Mouse (Mus musculus): Measurements from ENCODE around the gene Fam131a. TPM values are rescaled to one million over a fixed set of nuclear protein-coding genes. Genes with fewer than 3 reads are reported as not detected.

Gene Fam131a
- polyA plus RNA-seq, 1 experiment from 2014 or later, result 7.8 TPM

DNA sequence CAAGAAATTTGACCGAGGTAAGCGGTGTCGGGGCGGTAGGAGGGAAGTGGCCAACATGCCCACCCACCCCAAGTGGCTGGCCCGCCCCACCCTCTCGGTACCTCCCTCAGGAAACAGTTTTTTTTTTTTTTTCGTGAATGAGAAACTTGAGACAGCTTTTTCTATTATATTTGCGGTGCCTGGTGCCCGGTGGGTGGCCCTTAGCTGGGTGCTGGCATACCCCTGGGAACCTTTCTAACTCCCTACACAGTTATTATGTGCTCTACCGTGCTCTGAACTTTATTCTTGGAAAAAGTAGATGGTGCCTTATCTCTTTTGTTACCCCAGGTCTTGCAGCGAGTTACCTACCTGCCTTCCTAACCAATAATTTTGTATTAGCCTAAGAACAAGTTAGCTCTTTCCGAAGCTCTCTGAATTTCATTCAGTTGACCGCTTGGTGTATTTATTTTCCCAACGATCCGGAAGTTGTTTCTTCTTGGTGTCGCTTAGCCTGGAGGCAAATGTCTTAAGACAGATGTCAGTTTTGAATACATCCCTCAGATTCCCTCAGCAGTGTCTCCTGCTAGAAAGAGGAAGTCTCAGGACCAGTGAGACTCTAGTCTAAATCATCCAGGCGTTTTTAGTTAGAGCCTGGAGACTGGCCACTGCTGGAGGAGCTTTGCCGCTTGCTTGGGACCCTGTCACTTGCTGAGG is 25.1 kb downstream of the Fam131a start:
- peak; percentile 46 for ATAC-seq (ENCODE audit: low read depth)
- Histone ChIP-seq H3K27me3 (ENCODE audit: control insufficient read depth, insufficient read depth, low read depth, low read length) (no peaks in the 10 kb centered on the region), H3K4me1 (replicated peaks; ENCODE audit: control insufficient read depth, insufficient read depth, low read length) (peaks cover 20% of the 10 kb centered on the region), H3K4me3 (ENCODE audit: low read length) (peak overlapping the region; percentile 70), H3K36me3 (ENCODE audit: control insufficient read depth, insufficient read depth, low read length) (peaks cover 7% of the 10 kb centered on the region), H3K4me2 (ENCODE audit: low read depth, low read length) (peak overlapping the region; percentile 96), H3K9me3 (ENCODE audit: control insufficient read depth, low read length) (no peaks in the 10 kb centered on the region), H3K27ac (ENCODE audit: low read length) (peak overlapping the region; percentile 92), H3K9ac (ENCODE audit: low read length) (peak overlapping the region; percentile 78)
- 2% methylated on average over 18 of the region's 18 CpGs for WGBS

DNA sequence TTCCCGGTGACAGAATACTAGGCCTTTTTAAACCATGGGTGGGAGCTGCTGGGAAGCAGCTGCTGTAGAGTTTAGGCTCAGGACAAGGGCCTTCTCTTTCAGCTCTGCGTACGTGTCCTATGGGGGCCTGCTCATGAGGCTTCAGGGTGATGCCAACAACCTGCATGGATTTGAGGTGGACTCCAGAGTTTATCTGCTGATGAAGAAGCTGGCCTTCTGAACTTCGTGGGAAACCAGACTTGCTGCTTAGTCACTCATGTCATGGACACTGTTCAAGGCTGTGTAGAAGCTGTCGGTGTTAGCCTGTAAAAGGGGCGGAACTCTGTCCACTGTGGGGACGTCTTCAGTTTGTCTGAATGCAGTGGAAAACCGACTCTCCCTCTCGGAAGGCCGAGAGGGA is 28.8 kb downstream of the Fam131a start:
- no peak overlapping the region for H3K27ac ChIP-seq (ENCODE audit: low read length)

DNA sequence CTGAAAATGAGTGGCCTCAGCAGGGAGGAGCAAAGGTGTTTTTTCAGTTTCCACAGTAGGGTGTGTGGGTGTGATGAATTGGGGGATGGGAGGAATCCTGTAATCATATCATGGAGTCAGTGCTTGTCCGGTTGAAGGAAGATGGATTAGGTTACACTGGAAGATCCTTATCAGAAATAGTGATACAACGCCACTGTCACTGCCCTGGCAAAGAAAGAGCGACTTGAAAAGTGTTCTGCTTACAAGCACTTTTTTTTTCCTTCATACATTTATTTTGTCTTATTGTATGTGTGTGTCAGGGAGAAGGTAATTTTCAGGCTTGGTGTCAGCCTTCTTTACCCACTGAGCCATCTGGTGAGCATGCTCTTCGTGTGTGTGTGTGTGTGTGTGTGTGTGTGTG is 29.7 kb downstream of the Fam131a start:
- 51% methylated on average over 4 of the region's 4 CpGs for WGBS
- Histone ChIP-seq H3K27me3 (ENCODE audit: control insufficient read depth, insufficient read depth, low read depth, low read length) (no peaks in the 10 kb centered on the region), H3K9ac (ENCODE audit: low read length) (no peak overlapping the region), H3K27ac (ENCODE audit: low read length) (no peak overlapping the region), H3K4me1 (replicated peaks; ENCODE audit: control insufficient read depth, insufficient read depth, low read length) (peaks cover 6% of the 10 kb centered on the region; the same call in 1 of the 2 replicates), H3K36me3 (ENCODE audit: control insufficient read depth, insufficient read depth, low read length) (peaks cover 7% of the 10 kb centered on the region), H3K4me3 (ENCODE audit: low read length) (no peak overlapping the region), H3K9me3 (ENCODE audit: control insufficient read depth, low read length) (no peaks in the 10 kb centered on the region), H3K4me2 (ENCODE audit: low read depth, low read length) (no peak overlapping the region)
- no peak for ATAC-seq (ENCODE audit: low read depth)

More for the DNA sequence above, 28.8 kb downstream of the Fam131a start:
- 70% methylated on average over 10 of the region's 10 CpGs for WGBS
- no peaks in the 10 kb centered on the region for H3K27me3 ChIP-seq (ENCODE audit: control insufficient read depth, insufficient read depth, low read depth, low read length)
- no peak for ATAC-seq (ENCODE audit: low read depth)
- no peak overlapping the region for H3K4me2 ChIP-seq (ENCODE audit: low read depth, low read length)
- no peak overlapping the region for H3K4me3 ChIP-seq (ENCODE audit: low read length)
- peaks cover 7% of the 10 kb centered on the region for H3K36me3 ChIP-seq (ENCODE audit: control insufficient read depth, insufficient read depth, low read length)
- no peak overlapping the region for H3K9ac ChIP-seq (ENCODE audit: low read length)
- H3K4me1 ChIP-seq (replicated peaks; ENCODE audit: control insufficient read depth, insufficient read depth, low read length), result peaks cover 9% of the 10 kb centered on the region
- no peaks in the 10 kb centered on the region for H3K9me3 ChIP-seq (ENCODE audit: control insufficient read depth, low read length)

DNA sequence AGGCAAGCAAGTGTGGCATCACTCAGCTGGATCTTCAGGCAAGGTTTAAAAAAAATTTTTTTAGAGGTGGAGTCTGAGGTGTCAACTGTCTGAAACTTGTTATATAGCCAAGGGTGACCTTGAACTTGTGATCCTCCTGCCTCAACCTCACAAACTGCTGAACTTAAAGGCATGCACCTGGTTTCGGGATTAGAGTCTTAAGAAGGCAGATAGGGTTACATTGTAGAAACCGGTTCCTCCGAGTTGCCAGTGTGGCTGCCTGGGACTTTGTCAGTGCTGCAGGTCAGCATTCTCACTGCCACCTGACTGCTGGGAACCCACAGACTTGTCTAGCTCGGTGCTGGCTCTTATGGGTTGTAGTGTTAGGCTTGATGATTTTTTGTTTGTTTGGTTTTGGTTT is 30.2 kb downstream of the Fam131a start:
- WGBS, result 28% methylated on average over 4 of the region's 4 CpGs
- Histone ChIP-seq H3K4me3 (ENCODE audit: low read length) (no peak overlapping the region), H3K4me1 (replicated peaks; ENCODE audit: control insufficient read depth, insufficient read depth, low read length) (peaks cover 6% of the 10 kb centered on the region; the same call in 1 of the 2 replicates), H3K9me3 (ENCODE audit: control insufficient read depth, low read length) (no peaks in the 10 kb centered on the region), H3K36me3 (ENCODE audit: control insufficient read depth, insufficient read depth, low read length) (peaks cover 7% of the 10 kb centered on the region), H3K4me2 (ENCODE audit: low read depth, low read length) (no peak overlapping the region), H3K27me3 (ENCODE audit: control insufficient read depth, insufficient read depth, low read depth, low read length) (no peaks in the 10 kb centered on the region), H3K9ac (ENCODE audit: low read length) (no peak overlapping the region), H3K27ac (ENCODE audit: low read length) (no peak overlapping the region)
- ATAC-seq (ENCODE audit: low read depth), result no peak

DNA sequence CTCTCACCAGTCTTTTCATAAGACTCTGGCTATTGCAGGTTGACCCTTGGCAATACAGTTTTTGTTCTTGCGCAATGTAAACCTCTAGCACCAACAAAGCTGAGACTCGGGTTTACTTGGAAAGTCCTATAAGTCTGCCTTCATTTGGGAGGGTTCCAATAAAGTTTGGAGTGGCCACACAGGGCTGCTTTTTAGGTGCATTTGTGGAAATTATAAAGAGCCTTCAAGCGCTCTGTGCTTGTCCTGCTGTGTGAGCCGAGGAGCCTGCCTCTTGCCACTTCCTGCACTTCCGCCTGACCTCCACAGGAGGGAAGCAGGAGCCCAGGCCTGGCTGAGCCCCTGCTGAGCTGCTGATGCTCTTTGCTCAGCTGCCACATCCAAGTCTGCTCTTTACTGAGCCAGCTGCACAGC is 31.3 kb downstream of the Fam131a start:
- peak; percentile 87 for ATAC-seq (ENCODE audit: low read depth)
- no peak overlapping the region for H3K4me3 ChIP-seq (ENCODE audit: low read length)
- H3K9me3 ChIP-seq (ENCODE audit: control insufficient read depth, low read length), result no peaks in the 10 kb centered on the region
- 35% methylated on average over 5 of the region's 5 CpGs for WGBS
- H3K9ac ChIP-seq (ENCODE audit: low read length), result no peak overlapping the region
- no peak overlapping the region for H3K4me2 ChIP-seq (ENCODE audit: low read depth, low read length)
- no peaks in the 10 kb centered on the region for H3K27me3 ChIP-seq (ENCODE audit: control insufficient read depth, insufficient read depth, low read depth, low read length)
- H3K4me1 ChIP-seq (replicated peaks; ENCODE audit: control insufficient read depth, insufficient read depth, low read length), result no peaks in the 10 kb centered on the region
- no peak overlapping the region for H3K27ac ChIP-seq (ENCODE audit: low read length)
- H3K36me3 ChIP-seq (ENCODE audit: control insufficient read depth, insufficient read depth, low read length), result peaks cover 7% of the 10 kb centered on the region

- no peak overlapping the region for H3K4me3 ChIP-seq (ENCODE audit: low read length)
- H3K4me1 ChIP-seq (replicated peaks; ENCODE audit: control insufficient read depth, insufficient read depth, low read length), result no peaks in the 10 kb centered on the region
- peaks cover 5% of the 10 kb centered on the region; the same call in 1 of the 2 replicates for H3K36me3 ChIP-seq (ENCODE audit: control insufficient read depth, insufficient read depth, low read length)
- H3K27ac ChIP-seq (ENCODE audit: low read length), result no peak overlapping the region
- H3K9me3 ChIP-seq (ENCODE audit: control insufficient read depth, low read length), result no peaks in the 10 kb centered on the region
- 82% methylated on average over 7 of the region's 7 CpGs for WGBS
- ATAC-seq (ENCODE audit: low read depth), result no peak
- no peak overlapping the region for H3K9ac ChIP-seq (ENCODE audit: low read length)
- H3K4me2 ChIP-seq (ENCODE audit: low read depth, low read length), result no peak overlapping the region
- no peaks in the 10 kb centered on the region for H3K27me3 ChIP-seq (ENCODE audit: control insufficient read depth, insufficient read depth, low read depth, low read length)
Measured at GRCm38 (mm10) chr16:20725321-20725720, 32.3 kb downstream of the Fam131a start.

GRCm38 (mm10) chr16:20725750-20726149 is 32.7 kb downstream of the Fam131a start:
- no peaks in the 10 kb centered on the region for H3K27me3 ChIP-seq (ENCODE audit: control insufficient read depth, insufficient read depth, low read depth, low read length)
- H3K9ac ChIP-seq (ENCODE audit: low read length), result no peak overlapping the region
- WGBS, result 69% methylated on average over 4 of the region's 4 CpGs
- H3K4me1 ChIP-seq (replicated peaks; ENCODE audit: control insufficient read depth, insufficient read depth, low read length), result no peaks in the 10 kb centered on the region
- no peaks in the 10 kb centered on the region for H3K9me3 ChIP-seq (ENCODE audit: control insufficient read depth, low read length)
- H3K4me3 ChIP-seq (ENCODE audit: low read length), result no peak overlapping the region
- ATAC-seq (ENCODE audit: low read depth), result no peak
- peaks cover 5% of the 10 kb centered on the region; the same call in 1 of the 2 replicates for H3K36me3 ChIP-seq (ENCODE audit: control insufficient read depth, insufficient read depth, low read length)
- H3K4me2 ChIP-seq (ENCODE audit: low read depth, low read length), result no peak overlapping the region
- no peak overlapping the region for H3K27ac ChIP-seq (ENCODE audit: low read length)

DNA sequence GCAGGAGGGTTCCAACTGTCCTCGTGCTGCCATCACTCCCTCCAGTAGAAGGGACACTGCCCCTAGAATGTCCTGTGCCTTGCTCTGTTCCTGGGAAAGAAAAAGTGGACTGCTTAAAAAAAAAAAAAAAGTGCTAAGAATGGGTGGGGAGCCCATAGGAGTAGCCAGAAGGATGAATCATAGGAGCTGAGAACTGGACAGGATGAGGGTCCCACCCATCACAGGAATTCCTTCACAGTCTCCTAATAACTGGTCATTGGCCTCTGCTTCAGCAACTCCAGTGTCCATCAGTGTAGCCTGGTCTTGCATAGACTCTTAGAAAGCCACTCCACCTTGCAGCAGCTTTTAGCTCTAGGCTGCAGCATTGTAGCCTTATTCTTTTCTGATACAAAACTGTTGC is 33.3 kb downstream of the Fam131a start:
- WGBS, result 50% methylated on average over 1 of the region's 1 CpGs
- H3K4me1 ChIP-seq (replicated peaks; ENCODE audit: control insufficient read depth, insufficient read depth, low read length), result no peaks in the 10 kb centered on the region
- H3K36me3 ChIP-seq (ENCODE audit: control insufficient read depth, insufficient read depth, low read length), result peaks cover 5% of the 10 kb centered on the region; the same call in 1 of the 2 replicates
- no peaks in the 10 kb centered on the region for H3K27me3 ChIP-seq (ENCODE audit: control insufficient read depth, insufficient read depth, low read depth, low read length)
- H3K9me3 ChIP-seq (ENCODE audit: control insufficient read depth, low read length), result no peaks in the 10 kb centered on the region
- no peak overlapping the region for H3K4me3 ChIP-seq (ENCODE audit: low read length)
- no peak overlapping the region for H3K27ac ChIP-seq (ENCODE audit: low read length)
- no peak for ATAC-seq (ENCODE audit: low read depth)
- H3K4me2 ChIP-seq (ENCODE audit: low read depth, low read length), result no peak overlapping the region
- no peak overlapping the region for H3K9ac ChIP-seq (ENCODE audit: low read length)

- Histone ChIP-seq H3K27me3 (ENCODE audit: control insufficient read depth, insufficient read depth, low read depth, low read length) (peaks cover 18% of the 10 kb centered on the region), H3K27ac (ENCODE audit: low read length) (no peak overlapping the region), H3K4me3 (ENCODE audit: low read length) (no peak overlapping the region), H3K9me3 (ENCODE audit: control insufficient read depth, low read length) (no peaks in the 10 kb centered on the region), H3K9ac (ENCODE audit: low read length) (no peak overlapping the region), H3K36me3 (ENCODE audit: control insufficient read depth, insufficient read depth, low read length) (no peaks in the 10 kb centered on the region), H3K4me1 (replicated peaks; ENCODE audit: control insufficient read depth, insufficient read depth, low read length) (peaks cover 11% of the 10 kb centered on the region), H3K4me2 (ENCODE audit: low read depth, low read length) (no peak overlapping the region)
- no peak for ATAC-seq (ENCODE audit: low read depth)
- WGBS, result 30% methylated on average over 5 of the region's 5 CpGs
Measured at GRCm38 (mm10) chr16:20730293-20730711, 37.3 kb downstream of the Fam131a start.

All from lung, embryonic 16.5 days (tissue).